Mouse (Mus musculus) gastrocnemius, adult 2 months (tissue): Measurements from ENCODE around the gene Uggt1. TPM values are rescaled to one million over a fixed set of nuclear protein-coding genes. Genes with fewer than 3 reads are reported as not detected.

ENCODE experiments used
- DNase-seq: peaks from one replicate; pipeline ENCODE4 v3.0.0; 2022
- H3K27ac ChIP-seq: fragments of 200-600 bp; 2 replicates; pipeline ENCODE4 v1.8.1; 2022; ENCODE audit warnings: mild to moderate bottlenecking
- H3K4me3 ChIP-seq: fragments of 200-600 bp; 2 replicates; pipeline ENCODE4 v1.8.1; 2022; ENCODE audit warnings: mild to moderate bottlenecking, moderate library complexity
- CTCF ChIP-seq: fragments of 200-600 bp; IDR thresholded peaks from 2 replicates; pipeline ENCODE4 v1.8.1; 2022; ENCODE audit warnings: antibody characterized with exemption, mild to moderate bottlenecking, moderate library complexity
- intact Hi-C: fragments of 180-260 bp; cut with DNase I; formaldehyde crosslinking; loops from one replicate; pipeline ENCODE4 v1.15.1; 2025
- total RNA-seq, 2 experiments: library from RNA; stranded (reverse); gene quantifications; 2 replicates each; pipeline ENCODE4 v1.2.3; 2021

Uggt1 gene
- total RNA-seq, 2 experiments from 2014 or later, result 27.6 to 29.1 TPM

- peak; percentile 98 for TF ChIP-seq CTCF
- intact Hi-C loops, result loop anchor here (2.0 to 5.0 kb wide), 3 partner anchors 40 to 180 kb away; no protein-coding TSS in a partner anchor
- DNase-seq, result peak; percentile 71
- no peak overlapping the region for H3K27ac ChIP-seq
- H3K4me3 ChIP-seq, result no peak overlapping the region
Measured at GRCm38 (mm10) chr1:36252791-36253190, 8.3 kb upstream of the Uggt1 start.

DNA sequence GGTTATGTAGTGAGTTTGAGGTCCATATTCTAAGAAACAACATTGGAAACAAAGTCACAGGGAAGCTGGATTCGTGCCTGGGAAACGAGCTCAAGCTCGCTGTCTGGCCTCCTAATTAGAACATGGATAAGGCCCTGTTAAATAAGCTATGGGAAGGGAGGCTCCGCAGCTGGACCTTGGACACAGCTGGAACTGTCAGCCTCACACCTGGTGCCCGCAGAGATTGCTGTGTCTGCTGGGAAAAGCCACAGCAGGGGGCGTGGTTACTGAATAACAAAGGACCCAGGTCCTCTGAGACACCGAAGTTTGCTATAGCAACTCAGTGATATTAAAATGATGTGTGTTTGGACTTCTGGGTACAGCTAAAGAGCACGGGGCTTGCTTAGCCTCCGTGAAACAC lies 6.9 kb upstream of the Uggt1 start:
- H3K4me3 ChIP-seq, result no peak overlapping the region
- DNase-seq, result no peak
- TF ChIP-seq CTCF, result no peak
- no peak overlapping the region for H3K27ac ChIP-seq
- intact Hi-C loops, result loop anchor here (5.0 kb wide), 2 partner anchors 39 to 179 kb away; no protein-coding TSS in a partner anchor

GRCm38 (mm10) chr1:36246688-36247087 lies 2.2 kb upstream of the Uggt1 start:
- no peak overlapping the region for H3K27ac ChIP-seq
- H3K4me3 ChIP-seq, result no peak overlapping the region
- intact Hi-C loops, result no loop called here
- no peak for TF ChIP-seq CTCF
- no peak for DNase-seq

- intact Hi-C loops, result no loop called here
- Histone ChIP-seq H3K27ac (peak overlapping the region; percentile 87), H3K4me3 (peak overlapping the region; percentile 89; the same call in 1 of the 2 replicates)
- no peak for DNase-seq
- no peak for TF ChIP-seq CTCF
Measured at GRCm38 (mm10) chr1:36244828-36245215, 302 bp upstream of the Uggt1 start.

GRCm38 (mm10) chr1:36243447-36244057 lies 968 bp downstream of the Uggt1 start:
- intact Hi-C loops, result no loop called here
- DNase-seq, result no peak
- Histone ChIP-seq H3K27ac (peak overlapping the region; percentile 87), H3K4me3 (peak overlapping the region; percentile 89)
- TF ChIP-seq CTCF, result no peak

DNA sequence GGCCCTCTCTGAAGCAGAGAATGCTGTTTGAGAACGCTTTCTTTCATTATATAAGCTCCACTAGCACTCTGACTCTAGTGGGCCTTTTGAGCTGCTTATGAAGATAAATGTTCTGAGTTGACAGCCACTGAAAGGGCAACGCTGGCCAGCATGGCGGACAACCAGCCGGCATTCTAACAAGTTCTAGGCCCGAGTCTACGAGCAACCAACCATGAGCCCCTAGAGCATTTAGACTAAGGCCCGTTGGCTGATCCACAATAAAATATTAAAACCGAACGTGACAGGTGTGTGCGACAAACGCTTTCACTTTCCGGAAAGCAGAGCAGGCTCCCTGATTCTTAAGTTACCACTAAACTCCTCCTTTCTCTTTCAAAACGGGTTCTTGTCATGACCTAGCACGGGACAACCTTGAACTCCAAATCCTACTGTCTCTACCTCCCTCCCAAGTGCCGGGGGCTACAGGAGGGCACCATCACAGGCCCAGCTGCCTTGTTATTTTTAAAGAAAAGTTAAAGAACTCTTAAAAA lies 2.6 kb downstream of the Uggt1 start:
- Histone ChIP-seq H3K4me3 (no peak overlapping the region), H3K27ac (no peak overlapping the region)
- DNase-seq, result no peak
- intact Hi-C loops, result no loop called here
- TF ChIP-seq CTCF, result no peak

GRCm38 (mm10) chr1:36240176-36240575 lies 4.3 kb downstream of the Uggt1 start:
- no peak for DNase-seq
- Histone ChIP-seq H3K27ac (no peak overlapping the region), H3K4me3 (no peak overlapping the region)
- TF ChIP-seq CTCF, result no peak
- intact Hi-C loops, result no loop called here

DNA sequence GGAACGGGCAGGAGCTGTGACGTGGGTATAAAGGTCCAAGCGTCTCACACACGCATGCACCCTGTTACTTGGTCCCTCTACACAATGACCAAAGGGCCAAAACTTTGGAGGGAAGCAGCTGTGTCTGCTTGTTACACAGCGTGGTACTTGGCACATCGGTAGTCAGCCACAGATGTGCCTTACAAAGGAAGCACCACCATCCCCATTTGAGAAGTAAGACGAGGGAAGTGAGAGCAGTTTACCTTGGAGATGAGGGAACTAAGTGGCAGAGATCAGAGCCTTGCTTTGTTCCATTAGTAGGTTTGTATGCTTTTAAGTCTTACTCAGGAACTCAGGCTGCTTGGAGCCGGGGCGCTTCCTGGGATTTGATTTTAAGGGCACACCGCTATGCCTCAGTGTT lies 5.1 kb downstream of the Uggt1 start:
- H3K27ac ChIP-seq, result no peak overlapping the region
- intact Hi-C loops, result no loop called here
- DNase-seq, result no peak

GRCm38 (mm10) chr1:36235855-36236254 lies 8.7 kb downstream of the Uggt1 start:
- Histone ChIP-seq H3K27ac (peak overlapping the region; percentile 62), H3K4me3 (peak overlapping the region; percentile 25; the same call in 1 of the 2 replicates)
- no peak for DNase-seq
- TF ChIP-seq CTCF, result no peak
- intact Hi-C loops, result no loop called here

More for the DNA sequence above, 5.1 kb downstream of the Uggt1 start:
- no peak for TF ChIP-seq CTCF
- no peak overlapping the region for H3K4me3 ChIP-seq

GRCm38 (mm10) chr1:36235057-36235639 lies 9.4 kb downstream of the Uggt1 start:
- no peak for DNase-seq
- H3K27ac ChIP-seq, result peak overlapping the region; percentile 62
- TF ChIP-seq CTCF, result no peak
- intact Hi-C loops, result no loop called here
- peak overlapping the region; percentile 25; the same call in 1 of the 2 replicates for H3K4me3 ChIP-seq

DNA sequence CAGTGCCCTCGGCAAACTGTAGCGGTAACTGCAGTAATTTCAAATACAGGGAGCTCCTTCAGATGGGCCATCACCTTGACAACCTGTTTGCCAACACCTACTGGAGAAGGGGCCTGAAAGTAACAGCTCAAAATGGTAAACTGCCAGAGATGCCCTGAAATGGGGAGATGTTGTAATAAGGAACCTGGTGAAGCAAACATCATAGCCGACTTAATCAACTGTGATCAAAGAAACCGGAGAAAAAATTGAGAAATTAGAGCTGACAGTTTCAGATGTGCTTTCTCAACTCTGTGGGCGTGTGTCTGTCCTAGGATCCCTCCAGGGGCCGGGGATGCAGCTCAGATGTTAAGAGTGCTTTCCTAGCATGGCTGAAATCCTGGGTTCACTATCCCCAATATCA lies 11.3 kb downstream of the Uggt1 start:
- intact Hi-C loops, result no loop called here
- TF ChIP-seq CTCF, result no peak
- DNase-seq, result no peak
- Histone ChIP-seq H3K4me3 (no peak overlapping the region), H3K27ac (no peak overlapping the region)

- no peak for TF ChIP-seq CTCF
- intact Hi-C loops, result no loop called here
Measured at GRCm38 (mm10) chr1:36230919-36231705, 13.4 kb downstream of the Uggt1 start.

GRCm38 (mm10) chr1:36228461-36228860 lies 16.1 kb downstream of the Uggt1 start:
- Histone ChIP-seq H3K4me3 (no peak overlapping the region), H3K27ac (no peak overlapping the region)
- TF ChIP-seq CTCF, result no peak
- intact Hi-C loops, result no loop called here
- DNase-seq, result peak; percentile 43

More at GRCm38 (mm10) chr1:36230919-36231705, 13.4 kb downstream of the Uggt1 start:
- H3K27ac ChIP-seq, result peak overlapping the region; percentile 71
- peak; percentile 68 for DNase-seq
- no peak overlapping the region for H3K4me3 ChIP-seq
